Mouse (Mus musculus): ENCODE measurements at regions not wholly inside any gene's neighbourhood (a gene's known extent, or its start where the extent isn't known, plus 50 kb on each side); places are given as distances from the start of the nearest gene placed in this dataset.

GRCm38 (mm10) chr3:81482742-81483141, 446.5 kb downstream of the Pdgfc start:
- no peak for DNase-seq

DNA sequence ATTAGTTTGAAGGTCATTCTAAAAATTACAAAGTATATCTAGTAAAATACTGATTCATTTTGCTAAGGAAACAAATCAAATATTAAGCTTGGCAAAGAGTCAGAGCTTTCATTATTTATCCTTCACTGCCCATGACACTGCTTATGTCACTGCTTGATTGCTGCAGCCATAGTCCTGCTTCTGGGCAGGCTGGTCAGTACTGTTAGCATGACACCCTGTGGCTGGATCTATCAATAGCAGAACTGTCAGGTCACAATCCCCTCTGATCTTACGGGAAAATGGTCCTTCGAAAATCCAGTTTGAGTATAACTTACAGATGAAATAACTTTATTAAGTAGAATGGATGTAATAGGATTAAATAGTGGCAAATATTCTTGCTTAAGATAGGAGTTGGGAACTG, 447.1 kb downstream of the Pdgfc start:
- DNase-seq, result peak; percentile 21

- DNase-seq, result no peak
Measured at GRCm38 (mm10) chr3:81505316-81505715, 427.1 kb upstream of the Ctso start.

DNA sequence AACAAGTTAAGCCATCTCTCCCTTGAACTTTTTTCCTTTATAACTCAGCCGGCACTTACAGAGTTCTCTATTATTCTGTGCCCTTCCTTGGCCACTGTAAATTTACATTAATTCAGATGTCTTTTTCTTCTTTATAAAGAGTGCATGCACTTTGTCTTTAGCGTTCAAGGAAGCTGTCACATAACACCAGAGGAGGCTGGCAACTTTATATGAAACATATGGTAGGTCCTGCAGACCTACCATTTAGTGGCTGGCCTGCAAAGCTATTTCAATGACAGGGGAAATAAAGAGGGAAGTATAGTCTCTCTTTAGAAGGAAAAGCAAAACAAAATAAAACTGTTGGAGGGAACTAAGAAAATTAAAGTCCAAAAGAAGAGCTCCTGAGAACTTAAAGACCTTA, 423.8 kb upstream of the Ctso start:
- DNase-seq, result no peak

DNA sequence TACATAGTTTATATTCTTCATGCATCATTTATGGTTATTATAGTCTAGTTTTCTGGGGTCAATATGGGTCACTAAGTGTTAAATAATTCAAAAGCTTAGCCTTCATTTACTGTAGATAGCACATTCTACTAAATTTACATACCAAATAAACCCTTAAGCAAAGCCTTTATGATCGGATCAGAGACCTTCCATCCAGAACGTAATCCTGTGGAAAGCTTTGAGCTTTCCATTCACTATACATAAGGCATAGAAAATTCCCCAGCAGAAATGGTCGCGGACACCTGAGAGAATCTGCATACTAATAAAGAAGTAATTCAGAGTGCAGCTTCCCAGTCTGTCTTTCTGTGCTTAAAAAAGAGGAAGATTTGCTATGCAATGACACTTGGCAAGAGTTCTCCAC, 410.6 kb upstream of the Ctso start:
- DNase-seq, result no peak

DNA sequence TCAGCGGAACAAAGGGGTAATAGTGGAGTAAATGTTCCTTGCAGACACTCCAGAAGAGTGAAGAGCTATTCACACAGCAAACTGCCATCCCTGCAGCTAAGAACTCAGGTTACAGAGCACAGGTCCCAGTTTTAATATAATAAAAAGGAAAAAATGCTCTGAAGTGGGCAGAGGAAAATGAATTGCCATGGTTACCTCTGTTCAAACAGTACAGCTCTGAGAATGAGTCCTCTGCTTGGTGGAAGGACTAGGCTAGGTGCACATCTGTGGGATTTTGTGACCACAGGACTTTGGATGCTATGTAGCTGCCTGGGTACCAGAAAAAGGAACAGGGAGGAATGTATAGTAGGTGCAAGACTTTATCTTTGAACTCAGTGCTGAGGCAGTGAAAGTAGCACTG, 401.5 kb upstream of the Ctso start:
- DNase-seq, result no peak

GRCm38 (mm10) chr3:81535448-81536205, 396.8 kb upstream of the Ctso start:
- no peak for DNase-seq

DNA sequence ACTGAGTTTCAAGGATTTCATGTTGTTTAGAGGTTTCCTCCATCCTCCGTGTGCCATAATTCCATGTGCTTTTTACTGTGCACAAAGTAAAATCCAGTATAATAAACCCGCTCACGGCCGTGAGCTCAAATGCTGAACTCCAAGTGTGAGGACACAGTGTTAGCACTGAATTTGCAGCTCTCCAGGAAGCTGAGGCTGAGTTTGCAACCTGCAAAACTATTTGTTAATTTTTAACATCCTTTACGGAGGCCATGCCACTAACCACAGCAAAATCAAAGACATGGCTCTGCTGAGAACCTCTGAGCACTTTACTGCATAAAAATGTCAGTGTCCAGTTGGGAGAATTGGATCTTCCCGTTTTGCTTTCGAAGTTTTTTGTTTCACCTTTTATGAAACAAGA, 377.6 kb upstream of the Ctso start:
- no peak for DNase-seq

DNA sequence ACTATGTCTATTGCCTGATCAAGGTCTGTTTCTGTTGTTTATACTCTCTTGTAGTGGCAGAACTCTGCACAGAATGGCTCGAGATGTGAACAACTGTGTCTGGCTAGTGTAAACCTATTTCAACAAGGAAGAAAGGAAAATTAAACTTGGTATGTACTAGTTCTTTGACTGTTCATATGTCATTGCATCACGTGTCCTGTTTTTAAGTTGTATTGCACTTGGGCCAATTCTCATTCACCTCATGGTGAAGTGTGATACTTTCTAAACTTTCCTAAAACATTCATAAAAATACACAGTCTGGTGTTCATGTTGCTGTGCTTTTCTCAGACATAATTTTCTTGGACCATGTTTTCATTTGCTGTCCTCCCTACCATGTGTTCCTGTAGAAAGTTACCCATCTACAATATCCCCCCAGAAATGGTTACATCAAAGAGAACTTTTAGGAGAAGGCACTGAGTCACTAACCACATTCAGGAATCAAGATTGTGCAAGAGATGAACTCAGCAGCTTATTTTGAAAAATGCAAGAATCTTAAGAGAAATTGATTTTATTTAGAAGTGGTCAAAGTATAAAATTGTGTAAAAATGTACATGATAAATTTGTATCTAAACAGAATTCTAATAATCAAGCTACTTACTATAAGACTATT, 369.7 kb upstream of the Ctso start:
- DNase-seq, result no peak

DNA sequence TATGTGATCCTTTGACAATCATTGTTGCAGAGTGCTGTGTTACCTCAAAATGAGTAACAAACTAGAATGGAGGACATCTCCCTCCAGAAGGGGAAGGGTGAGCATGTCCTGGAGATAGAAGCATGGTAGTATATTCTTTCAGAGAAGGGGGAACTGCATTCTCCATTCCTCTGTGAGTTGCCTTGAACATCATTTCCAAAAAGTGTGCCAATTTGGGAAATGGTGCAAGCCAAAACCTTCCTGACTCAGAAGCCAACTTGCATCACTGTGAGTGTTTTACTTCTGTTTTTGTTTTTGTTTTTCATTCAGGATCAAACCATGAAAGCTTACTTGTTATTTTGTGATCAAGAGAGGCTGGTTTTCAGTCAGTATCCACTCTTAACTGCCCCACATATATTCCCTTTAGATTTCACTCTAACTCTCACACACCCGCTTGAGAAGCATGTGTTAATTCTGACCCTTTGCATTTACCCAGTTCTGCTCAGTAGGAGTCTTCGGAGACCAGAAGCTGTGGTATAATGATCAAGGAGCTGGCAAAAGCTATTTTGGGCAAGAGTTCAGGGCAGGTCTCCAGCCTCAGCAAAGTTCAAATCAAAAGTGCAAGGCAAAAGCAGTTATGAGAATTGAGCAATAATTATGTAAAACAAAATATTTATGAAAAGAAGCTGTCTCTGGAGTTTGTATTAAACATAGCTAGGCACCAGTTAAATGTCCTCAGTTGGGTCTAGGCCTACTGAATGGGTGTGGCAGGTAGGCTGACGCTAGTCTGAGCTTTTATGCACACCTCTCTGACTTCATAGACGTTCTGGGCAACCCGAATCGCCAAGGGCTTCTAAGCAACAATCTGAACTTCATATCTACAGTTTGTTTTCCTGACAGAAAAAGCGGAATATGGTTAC, 368.3 kb upstream of the Ctso start:
- DNase-seq, result no peak

GRCm38 (mm10) chr3:81564757-81565063, 367.7 kb upstream of the Ctso start:
- DNase-seq, result no peak

DNA sequence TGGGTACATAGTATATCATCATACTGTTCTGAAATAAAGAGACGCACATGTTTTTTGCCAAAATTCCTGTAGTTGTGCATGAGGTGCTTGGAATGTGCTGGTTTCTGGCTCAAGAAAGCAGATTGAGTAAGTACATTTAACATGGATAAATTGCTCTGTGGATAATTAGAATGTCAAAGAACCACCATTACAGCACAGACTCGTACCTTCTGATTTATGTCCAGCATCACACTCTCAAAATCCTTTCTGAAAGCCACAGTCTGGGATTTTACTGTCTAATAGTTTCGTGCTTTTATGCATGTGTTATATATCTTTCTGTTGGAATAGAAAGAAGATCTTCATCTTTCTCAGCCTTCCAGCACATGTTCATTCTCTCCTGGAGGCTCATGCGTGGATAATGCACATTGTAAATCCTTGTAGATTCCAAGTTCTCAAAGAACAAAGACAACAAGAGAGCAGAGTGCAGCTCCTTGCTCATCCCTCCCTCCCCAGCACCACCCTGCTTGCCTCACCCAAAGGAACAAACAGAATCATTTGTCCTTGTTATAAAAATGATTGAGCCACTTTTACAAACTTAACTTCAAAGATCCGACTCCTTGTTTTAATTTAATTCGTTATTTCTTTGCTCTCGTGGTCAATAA, 348.9 kb upstream of the Ctso start:
- peak; percentile 5 for DNase-seq

DNA sequence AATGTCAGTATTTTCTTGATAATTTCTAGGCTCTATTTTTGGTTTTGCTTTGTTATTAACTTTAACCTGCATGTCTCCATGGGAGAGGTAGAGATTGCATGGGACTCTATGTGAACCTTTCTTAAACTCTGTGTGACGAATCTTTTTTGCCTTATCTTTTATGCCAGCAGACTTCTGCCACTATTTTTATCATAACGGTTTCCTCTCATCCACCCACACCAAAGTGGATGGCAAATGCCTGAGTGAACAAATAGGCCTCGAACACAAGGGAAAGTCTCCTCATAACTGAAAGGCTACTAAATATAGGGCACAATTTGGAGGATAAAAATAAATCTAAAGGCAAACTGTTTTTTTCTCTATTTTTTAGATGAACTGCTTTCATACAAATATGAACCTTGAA, 343.3 kb upstream of the Ctso start:
- no peak for DNase-seq

- no peak for DNase-seq
Measured at GRCm38 (mm10) chr3:81629157-81629556, 303.2 kb upstream of the Ctso start.

DNA sequence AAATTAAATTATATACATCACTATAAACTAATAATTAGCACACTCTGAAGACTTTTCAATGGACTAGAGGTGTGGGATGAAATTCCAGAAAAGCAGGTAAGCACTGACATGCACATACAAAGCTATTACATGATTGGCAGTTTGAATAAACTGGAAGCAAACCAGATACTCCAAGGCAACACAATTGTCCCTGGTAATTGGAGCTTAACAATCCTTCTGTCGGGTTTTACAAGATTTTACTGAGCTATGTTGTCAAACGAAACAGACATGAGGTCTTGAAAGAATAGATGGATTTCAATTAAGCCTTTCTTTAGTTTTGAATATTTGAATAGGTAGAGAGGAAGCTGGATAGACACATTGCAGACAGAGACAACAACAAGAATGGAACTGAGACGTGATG, 273.9 kb upstream of the Ctso start:
- DNase-seq, result no peak

- no peak for DNase-seq
Measured at GRCm38 (mm10) chr3:81661620-81662019, 270.8 kb upstream of the Ctso start.

GRCm38 (mm10) chr3:81666262-81666661, 266.1 kb upstream of the Ctso start:
- no peak for DNase-seq

DNA sequence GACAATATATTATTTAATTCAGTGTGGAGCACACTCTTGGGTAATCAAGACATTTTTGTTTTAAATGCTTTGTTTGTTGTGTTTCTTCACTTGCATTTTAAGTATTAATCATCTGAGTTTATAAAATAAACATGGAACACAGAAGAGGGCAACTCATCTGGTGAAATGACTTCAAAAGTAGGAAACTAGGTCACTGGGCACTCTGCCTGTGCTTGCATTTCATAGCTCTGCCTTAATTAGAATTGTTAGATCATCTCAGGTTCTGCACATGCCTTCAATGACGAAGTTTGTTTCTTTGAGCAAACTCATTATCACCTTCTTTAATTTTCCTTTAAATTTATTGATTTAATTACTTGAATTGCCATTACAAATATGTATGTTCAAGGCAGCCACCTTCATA, 255.8 kb upstream of the Ctso start:
- DNase-seq, result no peak

DNA sequence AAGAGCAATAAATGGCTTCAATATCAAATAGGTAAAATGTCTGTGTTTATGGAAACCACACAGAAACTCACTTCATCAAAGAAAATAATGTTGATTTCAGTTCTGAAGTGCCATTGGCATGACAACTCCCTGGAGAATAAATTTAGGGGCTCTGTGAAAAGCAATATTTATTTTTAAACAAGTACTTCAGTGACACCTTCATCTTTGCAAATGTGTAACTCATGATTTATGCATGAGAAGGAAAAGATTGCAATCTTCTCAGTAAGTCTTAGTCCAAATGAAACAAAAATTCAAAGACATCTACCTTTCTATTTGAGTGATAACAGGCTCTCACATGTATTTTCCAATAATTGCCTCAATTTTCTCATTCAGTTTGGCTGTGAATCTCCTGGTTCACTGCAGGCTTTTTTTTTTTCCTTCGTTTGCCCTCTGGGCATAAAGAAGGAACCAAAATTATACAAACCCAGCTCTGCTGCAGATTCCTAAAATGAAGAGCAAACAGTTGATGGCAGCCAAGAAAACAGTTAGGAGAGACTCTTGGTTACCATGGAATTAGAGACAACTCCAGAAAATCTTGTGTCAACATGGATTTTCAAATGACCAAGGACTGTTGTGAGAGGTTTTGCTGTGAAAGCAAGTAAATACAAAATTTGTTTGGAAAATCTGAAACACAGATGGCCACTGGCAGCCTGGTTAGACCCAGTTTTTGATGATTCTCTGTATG, 230.3 kb upstream of the Ctso start:
- no peak for DNase-seq

GRCm38 (mm10) chr3:81718911-81719310, 213.5 kb upstream of the Ctso start:
- DNase-seq, result no peak

GRCm38 (mm10) chr3:81735463-81735862, 196.9 kb upstream of the Ctso start:
- no peak for DNase-seq

DNA sequence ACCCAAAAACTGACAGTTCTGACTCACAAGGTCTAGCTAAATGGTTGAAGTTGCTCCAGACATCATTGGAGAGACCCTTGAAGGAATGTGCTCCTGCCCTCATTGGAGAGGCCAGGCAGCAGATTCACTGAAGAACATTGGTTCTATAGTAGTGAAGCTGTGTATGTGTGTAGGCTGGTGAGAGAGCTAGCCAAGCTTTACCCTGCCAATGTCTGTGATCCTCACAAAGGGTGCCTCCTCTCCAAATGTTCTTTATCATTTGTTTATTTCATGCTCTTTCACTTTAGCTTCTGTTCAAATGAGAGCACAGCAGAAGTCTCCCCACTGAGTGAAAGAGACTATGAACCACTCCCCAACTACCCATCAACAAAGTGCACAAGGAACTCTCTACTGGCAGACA, 195.6 kb upstream of the Ctso start:
- DNase-seq, result no peak

GRCm38 (mm10) chr3:81742124-81742523, 190.3 kb upstream of the Ctso start:
- DNase-seq, result no peak

All from kidney, postnatal 10 days (tissue).